Mouse (Mus musculus) liver, adult 2 months (tissue): ENCODE data around the gene Got2.

ENCODE experiments used
- CTCF ChIP-seq: fragments of 200-500 bp; IDR thresholded peaks from 2 replicates; pipeline ENCODE4 v1.5.1; 2011; ENCODE audit warnings: low read depth, low read length, control low read depth
- POLR2A ChIP-seq: fragments of 200-500 bp; IDR thresholded peaks from 2 replicates; pipeline ENCODE4 v1.6.1; 2011; ENCODE audit warnings: low read length, control low read depth; ENCODE audit not compliant: insufficient read depth; ENCODE audit errors: extremely low read depth

DNA sequence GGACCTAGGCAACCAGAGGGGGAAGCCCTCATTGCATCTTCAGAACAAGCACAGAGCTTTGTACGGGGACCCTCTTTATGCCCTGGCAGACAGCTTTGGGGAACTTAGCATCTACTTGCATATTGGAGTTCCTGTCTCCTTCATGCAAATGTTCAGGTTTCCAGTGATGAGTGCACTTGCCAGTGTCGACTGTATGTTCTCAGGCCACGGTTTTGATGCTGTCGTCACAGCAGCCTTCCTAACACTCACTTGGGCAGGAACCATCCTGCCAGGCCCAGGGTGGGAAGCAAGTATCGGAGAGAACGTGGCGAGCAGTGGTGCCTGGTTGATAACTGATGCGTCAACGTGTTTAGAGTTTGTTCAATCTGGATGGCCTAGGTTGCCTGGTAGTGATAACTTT, 6.2 kb downstream of the Got2 start:
- TF ChIP-seq CTCF (no peak), POLR2A (no peak)
